Mouse (Mus musculus) c-Kit-positive CD71-positive TER-119-negative erythroid progenitor cells, embryonic 14.5 days (primary cell): Measurements from ENCODE around the gene Plpp3.
"Not testable (repeated sequence)": the region's sequence is repeated elsewhere in the genome, so short reads cannot be mapped to it uniquely, and the experiment has no call there.

Experiments
- DNase-seq: peaks from one replicate; pipeline ENCODE4 v3.0.0-alpha.2; 2013; ENCODE audit warnings: low read depth

The Plpp3 gene

DNA sequence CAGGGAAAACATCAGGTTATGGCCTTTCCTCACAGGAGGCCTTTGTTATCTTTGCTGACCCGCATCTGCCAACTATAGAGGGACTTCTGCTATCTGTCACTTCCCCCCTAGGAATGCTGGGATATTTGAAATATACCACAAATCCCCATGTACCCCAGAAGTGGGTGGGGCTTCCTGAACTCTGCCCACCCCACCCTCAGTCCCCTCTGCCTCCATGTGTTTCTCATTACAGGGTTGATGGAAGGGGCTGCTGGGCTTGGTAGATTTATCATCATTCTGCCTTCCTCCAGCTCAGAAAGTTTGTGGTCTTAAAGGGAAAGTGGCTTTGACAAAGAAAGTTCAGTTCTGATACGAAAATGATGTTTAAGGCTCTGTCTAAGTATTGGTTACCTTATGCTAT is 103.2 kb downstream of the Plpp3 start:
- DNase-seq = no peak

DNA sequence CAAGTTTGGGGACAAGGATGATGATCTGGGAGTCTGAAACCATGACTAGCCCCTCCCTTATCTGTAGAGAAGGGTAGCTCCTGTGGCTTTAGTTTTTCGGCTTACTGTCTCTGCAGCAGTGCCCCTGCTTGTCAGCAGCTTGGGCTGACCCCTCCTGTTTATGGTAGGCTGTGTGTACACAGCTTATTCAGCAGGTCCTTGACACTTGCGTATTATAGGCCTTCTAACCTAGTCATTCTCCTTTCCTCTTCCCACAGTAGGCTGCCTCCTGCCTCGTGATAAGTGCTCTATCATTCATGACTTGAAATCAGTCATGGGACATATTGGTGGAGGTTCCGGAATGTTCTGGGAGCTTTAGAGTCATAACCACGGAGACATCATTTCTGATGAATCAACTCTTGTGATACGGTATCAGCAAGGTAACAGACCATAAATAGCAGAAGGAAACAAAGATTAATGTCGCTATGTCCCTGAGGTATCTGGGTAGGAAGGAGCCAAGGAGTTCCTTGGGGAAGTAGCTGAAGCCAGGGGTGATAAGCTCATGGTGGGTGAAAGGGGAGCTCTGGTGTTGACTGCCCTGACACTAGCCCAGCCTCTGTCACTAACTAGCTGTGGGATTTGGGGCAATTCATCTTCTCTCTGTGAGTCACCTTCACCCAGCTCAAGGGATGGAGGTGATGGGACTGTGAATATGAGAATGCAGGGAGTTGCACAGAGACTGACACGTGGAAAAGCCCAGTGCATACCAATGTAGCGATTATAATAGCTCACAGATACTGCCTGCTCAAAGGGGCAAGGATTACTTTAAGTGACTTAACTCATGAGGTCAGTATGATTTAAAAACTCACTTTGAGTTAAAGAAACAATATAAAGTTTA is 104.0 kb downstream of the Plpp3 start:
- DNase-seq = no peak

DNA sequence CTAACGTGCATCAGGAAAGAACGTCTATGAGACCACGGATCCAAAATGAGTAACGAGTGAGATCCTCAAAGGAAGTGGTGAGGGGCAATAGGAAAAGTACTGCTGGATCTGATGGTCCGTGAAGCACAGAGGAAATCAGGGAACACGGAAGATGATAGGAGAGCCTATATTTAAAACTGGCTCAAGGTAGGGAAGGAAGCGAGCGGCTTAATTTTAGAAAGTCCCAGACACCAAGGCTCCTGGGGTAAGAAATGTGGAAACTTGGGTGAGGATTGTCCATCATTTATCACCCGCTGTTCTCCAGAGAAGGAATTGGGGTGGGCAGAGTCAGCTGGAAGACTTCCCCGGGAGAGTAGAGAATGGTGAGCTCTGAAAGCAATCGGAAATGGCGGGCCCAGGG is 105.2 kb downstream of the Plpp3 start:
- DNase-seq = no peak

DNA sequence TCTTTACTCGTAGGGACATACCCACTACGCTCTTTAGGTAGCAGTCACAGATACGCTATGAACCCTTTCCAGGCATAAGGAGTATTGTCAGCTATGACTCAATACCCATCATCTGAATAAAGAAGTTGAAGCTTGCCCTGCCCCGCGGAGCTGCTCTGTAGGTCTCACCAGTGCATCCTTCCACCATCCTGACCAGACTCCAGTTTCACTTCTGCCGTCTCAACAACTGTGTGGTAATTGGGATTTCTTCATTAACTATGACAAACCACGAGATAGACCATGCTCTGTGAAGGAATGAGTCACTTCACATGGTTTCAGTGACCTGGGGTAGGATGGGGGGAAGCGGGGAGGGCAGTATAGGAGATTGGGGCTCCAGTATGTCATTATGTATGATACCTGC is 106.5 kb downstream of the Plpp3 start:
- no peak for DNase-seq

DNA sequence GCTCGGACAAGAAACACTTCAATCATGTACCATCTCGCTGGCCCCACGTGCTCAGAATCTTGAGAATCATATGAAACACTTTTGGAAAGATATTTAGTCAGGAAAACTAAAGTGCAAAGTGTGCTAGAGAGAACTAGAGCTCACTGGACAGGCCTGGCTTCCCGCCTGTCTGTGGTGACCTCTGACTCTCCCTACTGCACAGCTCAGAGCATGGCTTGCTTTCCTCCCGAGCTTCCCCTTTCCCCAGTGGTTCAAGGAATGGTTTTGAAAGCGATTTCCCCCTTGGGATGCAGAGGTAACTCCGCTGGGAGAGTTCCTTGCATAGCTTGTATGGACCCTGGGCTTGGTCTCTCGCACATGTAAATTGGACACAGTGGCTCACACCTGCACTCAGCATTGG is 107.9 kb downstream of the Plpp3 start:
- DNase-seq = no peak

DNA sequence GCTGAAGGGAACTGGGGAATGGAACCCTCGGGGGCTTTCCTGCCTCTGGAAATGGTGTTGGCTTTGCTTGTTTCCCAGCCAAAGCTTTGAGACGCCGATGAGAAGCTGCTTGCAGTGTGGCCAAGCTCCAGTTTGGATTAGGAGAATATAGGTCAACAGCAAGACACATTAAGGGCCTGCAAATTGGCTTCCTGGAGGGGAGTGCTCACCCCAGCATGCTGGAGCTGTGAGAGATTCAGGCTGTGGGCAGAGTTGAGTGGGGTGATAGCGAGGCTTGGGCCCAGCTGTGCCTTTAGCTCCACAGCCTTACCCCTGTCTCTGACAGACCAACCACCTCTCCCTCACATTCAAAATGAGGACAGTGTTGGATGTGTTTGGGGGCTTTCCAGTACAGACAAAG is 108.5 kb downstream of the Plpp3 start:
- no peak for DNase-seq

DNA sequence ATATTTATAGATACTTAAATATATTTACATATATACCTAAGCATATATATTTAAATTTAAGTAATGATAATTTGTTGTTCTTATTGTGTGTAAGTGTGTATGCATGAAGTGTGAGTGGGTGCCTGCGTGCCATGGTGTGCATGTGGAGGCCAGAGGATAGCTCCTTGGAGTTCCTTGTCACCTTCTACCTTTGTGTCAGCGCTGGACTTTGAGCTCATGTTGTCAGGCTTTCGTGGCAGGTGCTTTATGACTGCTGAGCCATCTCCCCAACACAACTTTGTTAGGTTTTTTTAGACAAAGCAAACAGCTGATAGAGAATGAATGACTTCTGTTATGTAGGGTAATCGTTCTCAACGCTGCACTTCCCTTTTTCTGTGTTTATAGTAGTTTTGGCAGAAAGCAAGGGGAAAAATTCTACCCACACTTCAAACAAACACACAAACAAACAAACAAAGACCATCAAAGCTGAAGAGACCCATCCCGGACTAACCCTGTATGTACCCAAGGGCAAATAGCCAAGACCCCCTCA is 111.1 kb downstream of the Plpp3 start:
- no peak for DNase-seq

DNA sequence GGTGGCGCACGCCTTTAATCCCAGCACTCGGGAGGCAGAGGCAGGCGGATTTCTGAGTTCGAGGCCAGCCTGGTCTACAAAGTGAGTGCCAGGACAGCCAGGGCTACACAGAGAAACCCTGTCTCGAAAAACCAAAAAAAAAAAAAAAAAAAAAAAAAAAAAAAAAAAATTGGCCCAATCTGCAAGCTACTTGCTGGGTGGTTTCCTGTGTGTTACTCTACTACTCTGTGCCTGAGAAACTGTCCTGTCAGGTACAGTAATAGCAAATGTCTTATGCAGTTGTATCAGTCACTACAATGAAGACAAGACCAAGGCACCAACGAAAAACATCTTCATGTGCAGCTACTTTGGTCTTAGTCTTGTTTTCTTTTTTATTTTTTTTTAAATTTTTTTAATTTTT is 112.3 kb downstream of the Plpp3 start:
- DNase-seq = not testable (repeated sequence)

DNA sequence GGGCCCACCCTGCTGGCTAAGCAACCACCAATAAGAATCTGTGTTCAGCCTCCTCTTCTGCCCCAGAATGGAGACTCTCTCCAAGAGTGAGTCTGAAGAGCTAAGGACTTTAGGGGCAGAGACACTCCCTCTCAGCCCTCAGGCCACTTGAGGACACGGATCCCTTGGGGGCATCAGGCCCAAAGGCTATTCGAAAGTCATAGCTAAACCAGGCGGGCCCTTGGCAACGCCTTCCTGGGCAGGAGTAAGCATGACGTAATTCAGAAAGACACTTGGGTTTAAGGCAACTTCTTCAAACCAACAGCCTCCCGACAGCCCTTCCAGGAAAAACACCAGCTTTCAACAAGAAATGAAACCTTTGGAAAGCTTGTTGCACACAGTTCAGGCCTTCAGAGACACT is 114.0 kb downstream of the Plpp3 start:
- no peak for DNase-seq

DNA sequence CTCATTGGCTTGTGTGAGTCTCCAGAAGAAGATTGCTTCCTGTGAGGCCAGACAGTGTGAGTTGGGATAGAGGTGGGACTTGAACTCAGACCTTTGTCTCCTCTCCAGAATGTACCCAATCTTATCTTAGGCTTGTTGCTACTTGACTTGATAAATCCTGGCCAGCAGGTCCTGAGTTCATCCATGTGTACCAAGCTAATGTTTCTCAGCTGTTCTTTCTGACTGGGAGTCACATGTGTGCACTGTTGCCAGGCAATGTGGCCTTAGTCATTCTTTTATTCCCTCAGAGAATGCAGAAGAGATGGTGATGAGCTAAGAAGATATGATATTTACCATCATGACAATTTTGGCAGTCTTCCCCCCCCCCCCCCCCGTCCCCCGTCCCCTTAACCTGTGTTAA is 115.9 kb downstream of the Plpp3 start:
- DNase-seq = no peak

DNA sequence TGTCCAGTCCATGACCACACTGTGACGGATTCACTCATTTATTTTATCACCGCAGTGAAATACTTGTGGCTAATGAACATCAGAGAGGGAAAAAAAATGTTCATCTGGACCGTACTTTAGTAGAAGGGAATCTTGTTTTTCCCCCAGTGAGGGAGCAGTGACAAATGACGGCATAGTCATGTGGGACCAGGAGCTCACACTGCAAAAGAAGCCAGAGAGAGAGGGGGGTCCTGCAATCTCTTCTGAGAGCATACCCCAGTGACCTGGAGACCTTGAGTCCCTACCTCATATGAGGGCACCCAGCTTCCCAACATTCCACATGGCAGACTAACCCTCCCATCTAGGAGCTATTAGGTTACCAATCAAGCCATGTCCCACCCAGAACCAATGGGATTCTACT is 116.3 kb downstream of the Plpp3 start:
- no peak for DNase-seq

DNA sequence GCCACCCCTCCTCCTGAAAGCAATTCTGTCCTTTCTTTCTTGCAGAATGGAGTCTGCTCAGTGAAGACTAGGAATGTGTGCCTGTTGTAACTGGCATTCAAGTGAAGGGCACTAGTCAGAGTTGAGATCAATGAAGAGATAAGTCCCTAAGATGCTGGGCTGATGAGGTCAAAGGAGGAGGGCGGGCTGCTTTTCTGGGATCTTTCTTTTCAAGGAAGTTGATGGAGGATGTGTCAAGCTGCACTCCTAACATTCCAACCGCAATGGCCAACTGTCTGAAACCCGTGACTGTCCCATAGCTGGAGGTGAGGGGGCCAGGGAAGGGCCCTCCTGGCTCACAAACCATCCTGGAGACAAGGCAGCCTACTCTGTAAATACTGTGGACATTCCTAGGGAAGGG is 118.5 kb downstream of the Plpp3 start:
- DNase-seq = no peak

DNA sequence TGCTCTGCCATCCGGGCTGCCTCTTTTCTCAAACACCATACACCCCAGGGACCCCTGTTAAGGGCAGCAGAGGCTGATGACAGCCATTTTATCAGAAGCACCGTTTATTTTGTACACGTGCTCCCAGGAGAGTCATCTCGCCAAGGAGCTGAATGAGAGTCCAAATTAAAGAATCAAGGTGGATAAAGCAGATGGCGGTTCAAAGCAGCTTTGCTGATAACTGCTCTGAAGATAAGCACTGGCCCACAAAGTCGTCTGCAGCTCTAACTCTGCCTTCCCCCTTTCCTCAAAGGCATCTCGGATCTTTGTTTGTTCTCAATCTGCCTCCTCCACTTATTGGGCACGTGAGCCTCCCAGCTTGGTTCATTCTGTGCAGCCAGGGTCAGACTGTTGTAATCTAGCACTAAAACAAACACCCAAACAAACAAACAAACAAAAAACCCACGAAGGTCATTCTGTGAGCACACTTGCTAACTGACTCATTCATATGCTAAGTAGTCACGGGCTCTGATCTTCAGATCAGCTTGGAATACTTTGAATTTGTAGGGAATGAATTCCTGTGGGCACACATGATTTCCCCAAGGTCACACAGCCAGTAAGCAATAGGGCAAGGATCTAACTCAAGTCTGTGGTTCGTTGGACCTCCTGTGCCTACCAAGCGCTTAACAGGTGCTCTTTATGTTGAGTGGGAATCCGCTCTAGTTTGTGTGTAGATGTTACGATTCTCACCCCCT is 119.1 kb downstream of the Plpp3 start:
- DNase-seq = no peak

DNA sequence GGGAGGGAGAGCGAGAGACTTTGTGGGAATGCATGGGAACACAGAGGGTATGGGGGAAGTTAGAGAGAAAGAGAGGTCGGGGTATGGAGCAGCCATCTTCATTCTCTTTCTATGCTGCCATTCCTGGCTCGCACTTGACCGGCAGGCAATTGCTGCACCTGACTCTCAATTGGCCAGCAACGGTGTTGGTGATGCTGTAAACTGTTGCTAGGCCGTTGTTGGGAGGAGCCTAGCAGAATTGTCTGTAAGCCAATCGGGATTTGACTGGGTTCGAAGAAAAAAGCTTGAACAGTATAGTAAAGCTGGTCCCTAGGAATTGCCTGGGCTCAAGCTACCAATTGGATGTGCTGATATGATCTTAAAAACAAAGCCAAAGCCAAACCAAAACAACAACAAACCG is 121.0 kb downstream of the Plpp3 start:
- no peak for DNase-seq

DNA sequence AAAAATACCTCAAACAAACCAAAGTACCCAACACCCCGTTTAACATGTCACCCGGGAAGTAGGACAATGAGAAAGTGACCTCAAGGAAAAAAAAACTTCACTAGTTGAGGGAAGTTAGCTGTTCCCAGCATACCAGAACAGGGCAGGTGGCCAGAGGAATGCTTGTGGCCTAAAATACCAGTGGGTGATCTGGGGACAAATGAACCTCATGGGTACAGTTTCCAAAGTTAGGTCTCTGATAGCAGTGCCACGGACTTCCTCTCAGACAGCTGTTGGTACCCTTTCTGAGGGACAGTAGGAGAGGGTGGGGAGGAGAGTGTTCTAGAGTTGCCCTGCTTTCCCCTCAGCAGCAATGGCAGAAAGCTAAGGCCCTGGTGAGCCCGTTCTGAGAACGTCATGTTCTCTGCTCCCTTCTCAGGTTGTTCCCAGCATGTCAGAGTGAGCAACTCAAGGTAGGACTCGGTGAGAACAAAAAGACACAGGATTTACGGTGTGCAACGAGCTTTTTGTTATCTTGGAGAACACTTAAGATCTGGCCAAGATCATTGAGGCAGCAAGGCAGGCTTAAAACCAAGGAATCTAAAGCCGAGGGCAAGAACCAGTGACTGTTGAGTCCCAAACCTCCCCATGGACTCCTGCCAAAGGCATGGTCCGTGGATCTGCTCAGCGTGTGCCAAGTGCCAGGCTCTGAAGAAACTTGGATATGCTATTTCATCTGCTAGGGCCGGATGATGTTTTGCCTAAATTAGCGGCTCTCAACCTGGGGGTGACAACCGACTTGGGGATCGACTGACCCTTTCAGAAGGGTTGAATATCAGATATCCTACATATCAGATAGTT is 121.6 kb downstream of the Plpp3 start:
- DNase-seq = no peak

DNA sequence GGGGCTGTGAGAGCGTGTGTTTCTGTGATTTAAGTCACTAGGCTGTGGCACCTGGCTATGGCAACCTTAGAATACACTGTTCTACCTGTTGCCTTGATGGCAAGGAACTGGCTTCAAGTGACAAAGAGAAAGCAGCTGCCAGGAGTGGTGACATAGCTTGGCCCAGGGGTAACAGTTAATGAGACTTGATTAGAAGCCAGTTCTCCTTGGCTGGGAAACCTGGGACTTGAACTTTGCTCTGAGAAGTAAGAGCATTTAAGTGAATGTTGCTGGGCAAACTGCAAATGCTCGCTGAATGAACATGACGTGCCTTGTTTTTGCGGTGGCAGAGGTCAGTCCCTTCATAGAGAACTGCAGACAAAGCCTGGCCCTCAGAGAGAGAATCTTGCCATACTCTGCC is 122.7 kb downstream of the Plpp3 start:
- no peak for DNase-seq

DNA sequence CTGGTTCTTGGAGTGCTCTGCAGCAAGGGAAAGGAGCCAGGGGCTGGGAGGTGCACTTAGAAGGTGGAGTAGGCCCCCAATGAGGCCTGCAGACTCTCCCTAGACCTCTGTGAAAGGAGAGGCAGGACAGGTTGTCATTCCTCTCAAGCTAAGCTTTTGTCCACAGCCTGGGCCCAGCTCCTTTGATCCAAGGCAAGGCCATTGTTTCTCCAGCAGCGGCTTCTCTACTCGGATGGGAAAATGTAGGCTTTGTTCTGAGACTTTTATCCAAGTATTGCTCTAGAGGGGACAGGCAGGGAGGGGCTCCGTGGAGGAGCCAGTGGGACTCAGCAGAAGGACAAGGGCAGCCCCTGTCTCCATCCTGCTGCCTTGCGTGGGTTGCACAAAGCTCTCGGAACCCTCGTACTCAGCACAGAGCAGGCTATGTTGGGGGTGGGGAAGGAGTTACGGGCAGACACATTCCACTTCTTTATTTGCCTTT is 124.6 kb downstream of the Plpp3 start:
- DNase-seq = no peak
